Mouse (Mus musculus): ENCODE results near the gene Gm10447.

DNA sequence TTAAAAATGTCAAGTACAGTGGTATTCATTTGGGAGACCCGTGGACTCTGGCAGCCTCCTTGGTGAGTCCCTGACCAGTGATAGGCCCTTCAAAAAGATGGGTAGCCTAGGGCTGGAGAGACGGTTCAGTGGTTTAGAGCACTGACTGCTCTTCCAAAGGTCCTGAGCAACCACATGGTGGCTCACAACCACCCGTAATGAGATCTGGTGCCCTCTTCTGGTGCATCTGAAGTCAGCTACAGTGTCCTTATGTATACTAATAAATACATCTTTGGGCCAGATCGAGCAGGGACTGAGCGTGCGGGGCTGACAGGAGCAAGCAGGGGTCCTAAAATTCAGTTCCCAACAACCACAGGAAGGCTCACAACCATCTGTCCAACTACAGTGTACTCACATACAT, 13.0 kb downstream of the Gm10447 start:
- no peak for TF ChIP-seq POLR2AphosphoS2 (IDR thresholded peaks at IDR 0.05; ENCODE audit: insufficient read length, low read depth)
- no peak for TF ChIP-seq POLR2A (IDR thresholded peaks at IDR 0.05; ENCODE audit: insufficient read length, low read depth)
- no peak for TF ChIP-seq USF1 (IDR thresholded peaks at IDR 0.05; ENCODE audit: low read depth)
- TF ChIP-seq MYOD1 (IDR thresholded peaks at IDR 0.05; ENCODE audit: control insufficient read depth in 1 of 3, insufficient read length in 2 of 3, low read depth in 2 of 3), result no peak
- no peak for TF ChIP-seq MYOG (IDR thresholded peaks at IDR 0.05; ENCODE audit: control insufficient read depth in 1 of 3, insufficient read depth in 1 of 3, insufficient read length in 2 of 3, low read depth in 2 of 3)
- TF ChIP-seq MAX (IDR thresholded peaks at IDR 0.05; ENCODE audit: low read depth), result no peak
- TF ChIP-seq TCF12 (IDR thresholded peaks at IDR 0.05; ENCODE audit: insufficient read depth, poor library complexity, severe bottlenecking), result no peak
- TF ChIP-seq CEBPB (IDR thresholded peaks at IDR 0.05; ENCODE audit: insufficient read depth, poor library complexity, severe bottlenecking), result no peak
- TF ChIP-seq TCF3 (IDR thresholded peaks at IDR 0.05; ENCODE audit: insufficient read length, low read depth), result no peak

Data from myocyte (in vitro differentiated cells).